Mouse (Mus musculus) myocyte (in vitro differentiated cells): Measurements from ENCODE around the gene Entpd3.

Experiments used
- CEBPB ChIP-seq: IDR thresholded peaks from 2 replicates; pipeline ENCODE4 v1.6.1; 2011; ENCODE audit warnings: mild to moderate bottlenecking, moderate library complexity; ENCODE audit not compliant: poor library complexity, insufficient read depth, severe bottlenecking
- E2F4 ChIP-seq: IDR thresholded peaks from one replicate; pipeline ENCODE4 v1.6.1; 2011; ENCODE audit warnings: mild to moderate bottlenecking, control low read depth, moderate library complexity; ENCODE audit not compliant: insufficient read depth
- MYOD1 ChIP-seq, 3 experiments: IDR thresholded peaks; one replicate each; pipeline ENCODE4 v1.6.1; 2011; ENCODE audit warnings: control low read depth in 2 of 3, low read depth in 2 of 3, mild to moderate bottlenecking in 2 of 3, moderate library complexity in 1 of 3; ENCODE audit not compliant: insufficient read length in 2 of 3, control insufficient read depth in 1 of 3
- POLR2A ChIP-seq: IDR thresholded peaks from one replicate; pipeline ENCODE4 v1.6.1; 2011; ENCODE audit warnings: low read depth, mild to moderate bottlenecking, control low read depth, moderate library complexity; ENCODE audit not compliant: insufficient read length
- POLR2AphosphoS2 ChIP-seq: IDR thresholded peaks from one replicate; pipeline ENCODE4 v1.6.1; 2011; ENCODE audit warnings: low read depth, control low read depth; ENCODE audit not compliant: insufficient read length
- TCF12 ChIP-seq: IDR thresholded peaks from one replicate; pipeline ENCODE4 v1.6.1; 2011; ENCODE audit warnings: mild to moderate bottlenecking, control low read depth; ENCODE audit not compliant: poor library complexity, insufficient read depth, severe bottlenecking
- USF1 ChIP-seq: IDR thresholded peaks from one replicate; pipeline ENCODE4 v1.6.1; 2011; ENCODE audit warnings: low read depth, mild to moderate bottlenecking, control low read depth, moderate library complexity

DNA sequence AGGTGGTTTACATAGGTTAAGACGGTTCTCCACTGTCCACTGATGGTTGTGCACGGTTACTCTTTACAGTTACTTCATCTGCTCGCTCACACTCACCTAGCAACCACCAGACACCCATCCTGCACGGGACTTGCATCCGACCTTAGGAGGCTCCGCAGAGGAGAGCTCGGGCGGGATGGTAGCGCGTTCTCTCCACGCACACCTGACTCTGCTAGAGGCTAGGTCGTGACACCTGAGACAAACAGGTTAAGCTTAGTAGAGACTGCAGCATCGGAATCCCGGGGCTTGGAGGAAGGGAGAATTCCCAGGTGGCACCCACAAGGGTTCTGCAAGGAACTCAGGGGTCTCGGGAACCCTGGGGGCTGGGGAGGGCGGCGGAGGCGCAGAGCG lies 47.6 kb upstream of the Entpd3 start, which contains the start of gene Eif1b:
- TF ChIP-seq POLR2A (no peak), E2F4 (no peak), USF1 (no peak), MYOD1 (IDR thresholded peaks at IDR 0.05; ENCODE audit: control insufficient read depth in 1 of 3, insufficient read length in 2 of 3, low read depth in 2 of 3) (no peak), TCF12 (no peak), CEBPB (no peak), POLR2AphosphoS2 (no peak)
